Mouse (Mus musculus): ENCODE data around the gene Bub3. TPM values are rescaled to one million over a fixed set of nuclear protein-coding genes. Genes with fewer than 3 reads are reported as not detected.

The Bub3 gene
- polyA plus RNA-seq, 1 experiment from 2014 or later = 149 TPM

DNA sequence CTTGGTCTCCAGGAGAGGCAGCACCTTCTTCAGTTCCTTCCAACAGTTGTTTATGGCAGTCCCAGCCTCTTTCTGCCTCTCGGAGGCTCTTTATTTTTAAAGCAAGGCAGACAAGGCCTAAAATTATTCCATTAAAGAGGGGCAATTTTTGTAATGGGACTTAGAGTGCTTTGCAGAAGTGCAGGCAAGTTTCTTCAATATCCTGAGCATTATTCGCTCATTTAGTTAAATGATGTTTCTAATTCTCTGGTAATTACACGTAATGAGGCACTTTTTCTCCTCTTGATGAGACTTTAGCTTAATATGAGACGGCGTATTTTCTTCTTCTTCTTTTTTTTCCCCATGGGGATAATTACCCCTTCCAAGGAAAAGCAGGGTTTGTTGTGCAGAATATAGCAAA, 25.5 kb downstream of the Bub3 start:
- H3K4me3 ChIP-seq (ENCODE audit: low read length) = no peak overlapping the region
- H3K27me3 ChIP-seq (replicated peaks; ENCODE audit: control insufficient read depth, insufficient read depth, low read length) = no peaks in the 10 kb centered on the region
- no peaks in the 10 kb centered on the region for H3K36me3 ChIP-seq (ENCODE audit: control insufficient read depth, insufficient read depth, low read length)
- no peaks in the 10 kb centered on the region for H3K9me3 ChIP-seq (ENCODE audit: control insufficient read depth, low read length)
- 75% methylated on average over 5 of the region's 5 CpGs for WGBS
- no peak overlapping the region for H3K27ac ChIP-seq (ENCODE audit: low read depth, low read length)
- ATAC-seq = no peak
- no peak overlapping the region for H3K4me2 ChIP-seq (ENCODE audit: low read length)
- H3K9ac ChIP-seq (ENCODE audit: low read depth, low read length) = no peak overlapping the region
- H3K4me1 ChIP-seq (ENCODE audit: control insufficient read depth, insufficient read depth, low read depth, low read length) = no peaks in the 10 kb centered on the region

DNA sequence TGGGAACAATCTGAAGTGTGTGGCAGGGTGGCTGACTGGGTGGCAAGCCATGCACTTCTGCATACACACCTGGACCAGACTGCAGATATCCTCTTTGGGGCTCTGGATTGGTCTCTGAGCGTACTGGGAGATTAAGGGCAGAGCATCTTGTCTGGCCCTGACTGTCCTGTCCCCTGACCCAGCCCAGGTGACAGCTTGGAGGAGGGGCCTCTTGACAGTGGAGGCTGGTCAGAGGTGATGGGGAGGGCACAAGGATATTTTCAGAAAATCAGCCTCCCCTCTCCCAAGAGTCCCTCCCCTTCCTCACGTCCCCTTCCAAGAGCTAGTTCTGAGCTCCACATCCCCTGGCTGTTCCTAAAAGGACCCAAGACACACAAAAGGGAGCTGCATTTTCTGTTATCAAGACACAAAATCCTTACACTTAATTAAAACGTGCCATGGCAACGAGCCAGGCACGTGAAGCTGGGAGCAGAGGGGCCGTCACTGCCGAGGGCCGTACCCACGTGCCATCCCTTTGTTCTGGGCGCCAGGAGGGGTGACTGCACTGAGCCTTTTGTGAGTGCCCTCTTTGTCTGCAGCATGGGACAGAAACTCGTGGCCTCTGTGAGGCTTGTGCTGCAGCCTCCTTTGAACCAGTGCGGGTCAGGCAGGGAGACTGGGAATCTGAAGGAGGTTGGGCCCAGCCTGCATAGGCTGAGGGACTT, 37.9 kb downstream of the Bub3 start:
- H3K9ac ChIP-seq (ENCODE audit: low read depth, low read length) = peak overlapping the region; percentile 29
- peak; percentile 64; the same call in 1 of the 2 replicates for ATAC-seq
- no peak overlapping the region for H3K4me3 ChIP-seq (ENCODE audit: low read length)
- peak overlapping the region; percentile 27 for H3K4me2 ChIP-seq (ENCODE audit: low read length)
- H3K4me1 ChIP-seq (ENCODE audit: control insufficient read depth, insufficient read depth, low read depth, low read length) = peaks cover 9% of the 10 kb centered on the region
- no peaks in the 10 kb centered on the region for H3K36me3 ChIP-seq (ENCODE audit: control insufficient read depth, insufficient read depth, low read length)
- no peak overlapping the region for H3K27ac ChIP-seq (ENCODE audit: low read depth, low read length)
- no peaks in the 10 kb centered on the region for H3K9me3 ChIP-seq (ENCODE audit: control insufficient read depth, low read length)
- WGBS = 8% methylated on average over 12 of the region's 12 CpGs
- H3K27me3 ChIP-seq (replicated peaks; ENCODE audit: control insufficient read depth, insufficient read depth, low read length) = peaks cover 2% of the 10 kb centered on the region; the same call in 1 of the 2 replicates

DNA sequence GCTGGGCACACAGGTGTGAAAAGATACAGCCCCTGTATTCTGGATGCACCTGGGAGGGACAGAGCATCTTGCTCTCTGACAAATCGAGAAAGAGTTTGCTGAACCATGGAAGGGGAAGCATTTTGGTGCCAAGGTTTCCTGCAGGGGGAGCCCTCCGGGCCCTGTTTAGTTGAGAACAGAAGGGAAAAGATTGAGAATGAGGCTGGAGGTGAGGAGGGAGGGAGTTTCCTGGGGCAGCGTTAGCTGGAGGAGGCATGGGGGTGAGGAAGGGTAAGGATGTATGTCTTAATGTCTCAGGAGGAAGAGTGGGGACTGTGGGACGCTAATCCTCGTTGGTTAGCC, 38.4 kb downstream of the Bub3 start:
- peaks cover 2% of the 10 kb centered on the region; the same call in 1 of the 2 replicates for H3K27me3 ChIP-seq (replicated peaks; ENCODE audit: control insufficient read depth, insufficient read depth, low read length)
- no peaks in the 10 kb centered on the region for H3K36me3 ChIP-seq (ENCODE audit: control insufficient read depth, insufficient read depth, low read length)
- H3K4me1 ChIP-seq (ENCODE audit: control insufficient read depth, insufficient read depth, low read depth, low read length) = peaks cover 9% of the 10 kb centered on the region
- 3% methylated on average over 5 of the region's 5 CpGs for WGBS
- peak overlapping the region; percentile 29 for H3K9ac ChIP-seq (ENCODE audit: low read depth, low read length)
- no peak overlapping the region for H3K4me3 ChIP-seq (ENCODE audit: low read length)
- no peak overlapping the region for H3K27ac ChIP-seq (ENCODE audit: low read depth, low read length)
- no peak for ATAC-seq
- no peaks in the 10 kb centered on the region for H3K9me3 ChIP-seq (ENCODE audit: control insufficient read depth, low read length)
- peak overlapping the region; percentile 27 for H3K4me2 ChIP-seq (ENCODE audit: low read length)

DNA sequence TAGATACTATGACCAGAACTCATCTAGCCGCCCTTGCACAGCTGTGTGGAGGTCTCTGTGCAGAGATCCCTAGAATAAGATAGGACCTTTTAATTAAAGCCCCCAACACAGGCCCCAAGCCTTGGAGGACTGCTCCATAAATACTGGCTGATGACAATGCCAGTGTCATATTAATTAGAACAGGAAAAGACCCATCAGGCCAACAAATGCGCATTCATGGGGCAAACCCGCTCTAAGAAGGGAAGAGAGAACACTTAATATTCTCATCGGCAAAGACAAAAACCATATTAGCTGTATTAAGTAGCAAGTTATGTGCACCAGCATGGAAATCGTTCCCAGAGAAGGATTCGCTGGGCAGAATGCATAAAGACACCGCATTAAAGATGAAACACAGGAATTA, 42.1 kb downstream of the Bub3 start:
- no peak overlapping the region for H3K4me3 ChIP-seq (ENCODE audit: low read length)
- no peak overlapping the region for H3K9ac ChIP-seq (ENCODE audit: low read depth, low read length)
- peaks cover 9% of the 10 kb centered on the region for H3K4me1 ChIP-seq (ENCODE audit: control insufficient read depth, insufficient read depth, low read depth, low read length)
- no peak overlapping the region for H3K4me2 ChIP-seq (ENCODE audit: low read length)
- no peak overlapping the region for H3K27ac ChIP-seq (ENCODE audit: low read depth, low read length)
- 70% methylated on average over 7 of the region's 7 CpGs for WGBS
- peaks cover 2% of the 10 kb centered on the region; the same call in 1 of the 2 replicates for H3K27me3 ChIP-seq (replicated peaks; ENCODE audit: control insufficient read depth, insufficient read depth, low read length)
- no peaks in the 10 kb centered on the region for H3K36me3 ChIP-seq (ENCODE audit: control insufficient read depth, insufficient read depth, low read length)
- ATAC-seq = no peak
- H3K9me3 ChIP-seq (ENCODE audit: control insufficient read depth, low read length) = no peaks in the 10 kb centered on the region

DNA sequence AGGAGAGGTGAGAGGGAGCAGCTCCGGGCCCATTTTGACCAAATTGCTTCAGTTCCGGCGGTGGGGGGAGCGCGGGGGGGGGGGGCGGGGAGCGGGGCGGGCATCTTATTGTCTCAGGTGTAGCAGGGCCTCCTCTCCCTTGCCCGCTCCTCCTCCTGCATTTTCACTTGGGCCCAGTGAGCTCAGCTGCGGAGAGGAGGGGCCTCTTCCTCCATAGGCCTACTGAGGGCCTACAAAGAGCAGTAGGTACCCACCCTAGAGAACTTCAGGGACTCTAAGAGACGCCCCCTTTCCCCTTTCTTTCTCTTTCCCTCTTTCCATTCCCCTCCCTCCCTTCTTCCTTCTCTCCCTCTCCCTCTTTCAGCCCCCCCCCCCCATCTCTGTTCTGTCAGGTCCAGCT, 43.2 kb downstream of the Bub3 start:
- peaks cover 4% of the 10 kb centered on the region for H3K4me1 ChIP-seq (ENCODE audit: control insufficient read depth, insufficient read depth, low read depth, low read length)
- 1% methylated on average over 7 of the region's 11 CpGs for WGBS
- no peaks in the 10 kb centered on the region; the same call in 1 of the 2 replicates for H3K27me3 ChIP-seq (replicated peaks; ENCODE audit: control insufficient read depth, insufficient read depth, low read length)
- no peak overlapping the region for H3K4me3 ChIP-seq (ENCODE audit: low read length)
- no peak overlapping the region for H3K4me2 ChIP-seq (ENCODE audit: low read length)
- no peak for ATAC-seq
- H3K27ac ChIP-seq (ENCODE audit: low read depth, low read length) = no peak overlapping the region
- no peaks in the 10 kb centered on the region for H3K9me3 ChIP-seq (ENCODE audit: control insufficient read depth, low read length)
- no peaks in the 10 kb centered on the region for H3K36me3 ChIP-seq (ENCODE audit: control insufficient read depth, insufficient read depth, low read length)
- no peak overlapping the region for H3K9ac ChIP-seq (ENCODE audit: low read depth, low read length)

DNA sequence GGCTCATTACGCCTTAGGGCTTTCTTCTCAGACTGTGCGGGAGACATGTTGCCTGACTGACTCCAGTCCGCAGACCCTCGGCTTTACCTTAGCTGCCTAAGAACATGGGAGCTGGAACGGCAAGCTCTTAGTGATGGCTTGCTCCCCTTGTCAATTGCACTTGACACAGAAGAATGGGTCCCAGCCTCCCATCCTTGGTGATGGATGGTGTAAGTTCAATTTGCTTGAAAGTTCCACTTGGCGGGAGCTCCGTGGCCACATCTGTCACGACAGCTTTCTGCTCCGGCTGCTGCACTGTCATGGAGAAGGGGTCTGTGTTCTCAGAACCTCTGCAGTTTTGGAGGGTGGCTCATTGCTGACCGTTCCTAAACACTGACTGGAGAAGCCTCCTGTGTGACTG, 44.9 kb downstream of the Bub3 start:
- Histone ChIP-seq H3K4me1 (ENCODE audit: control insufficient read depth, insufficient read depth, low read depth, low read length) (no peaks in the 10 kb centered on the region), H3K27me3 (replicated peaks; ENCODE audit: control insufficient read depth, insufficient read depth, low read length) (no peaks in the 10 kb centered on the region; the same call in 1 of the 2 replicates), H3K4me2 (ENCODE audit: low read length) (no peak overlapping the region), H3K36me3 (ENCODE audit: control insufficient read depth, insufficient read depth, low read length) (no peaks in the 10 kb centered on the region), H3K9me3 (ENCODE audit: control insufficient read depth, low read length) (no peaks in the 10 kb centered on the region), H3K27ac (ENCODE audit: low read depth, low read length) (no peak overlapping the region), H3K4me3 (ENCODE audit: low read length) (no peak overlapping the region), H3K9ac (ENCODE audit: low read depth, low read length) (no peak overlapping the region)
- no peak for ATAC-seq
- WGBS = 78% methylated on average over 10 of the region's 10 CpGs

DNA sequence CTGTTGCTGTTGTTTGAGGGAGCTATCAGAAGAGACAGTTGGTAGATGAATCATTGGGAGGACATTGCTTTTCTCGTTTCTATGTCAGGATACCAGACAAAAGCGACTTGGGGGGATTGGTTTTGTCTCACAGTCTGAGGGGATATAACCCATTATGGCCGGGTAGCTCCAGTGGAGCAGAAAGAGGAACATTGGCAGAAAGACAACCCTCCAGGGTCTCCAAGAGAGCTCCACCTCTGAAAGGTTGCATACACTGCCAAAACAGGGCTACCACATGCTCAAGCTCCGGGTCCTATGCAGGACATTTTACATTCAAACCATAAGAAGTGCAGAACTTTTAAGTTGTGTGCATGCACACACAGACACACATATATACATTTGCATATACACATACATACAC, 45.5 kb downstream of the Bub3 start:
- Histone ChIP-seq H3K9ac (ENCODE audit: low read depth, low read length) (no peak overlapping the region), H3K4me3 (ENCODE audit: low read length) (no peak overlapping the region), H3K27me3 (replicated peaks; ENCODE audit: control insufficient read depth, insufficient read depth, low read length) (no peaks in the 10 kb centered on the region; the same call in 1 of the 2 replicates), H3K4me2 (ENCODE audit: low read length) (no peak overlapping the region), H3K36me3 (ENCODE audit: control insufficient read depth, insufficient read depth, low read length) (no peaks in the 10 kb centered on the region), H3K4me1 (ENCODE audit: control insufficient read depth, insufficient read depth, low read depth, low read length) (no peaks in the 10 kb centered on the region), H3K9me3 (ENCODE audit: control insufficient read depth, low read length) (no peaks in the 10 kb centered on the region), H3K27ac (ENCODE audit: low read depth, low read length) (no peak overlapping the region)
- no peak for ATAC-seq
- 54% methylated on average over 4 of the region's 4 CpGs for WGBS

DNA sequence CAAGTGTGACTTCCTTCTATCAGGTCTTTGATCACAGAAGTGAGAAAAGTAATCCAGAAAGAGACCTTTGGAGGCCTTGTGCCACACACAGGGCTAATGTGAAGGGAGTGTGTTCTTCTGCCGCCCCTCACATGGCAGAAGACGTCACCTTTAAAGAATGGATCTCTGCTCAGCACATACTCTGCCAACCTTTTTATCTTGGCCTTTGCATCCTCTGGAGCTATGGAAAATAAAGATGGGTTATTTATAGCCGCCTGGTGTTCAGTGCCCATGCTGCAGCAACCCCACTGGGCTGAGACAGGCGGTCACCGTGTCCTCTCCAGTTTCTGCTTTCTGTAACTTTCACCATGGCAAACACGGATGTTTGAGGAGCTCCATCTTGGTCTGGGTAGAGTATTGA, 48.0 kb downstream of the Bub3 start:
- no peak overlapping the region for H3K27ac ChIP-seq (ENCODE audit: low read depth, low read length)
- no peak overlapping the region for H3K4me3 ChIP-seq (ENCODE audit: low read length)
- H3K4me2 ChIP-seq (ENCODE audit: low read length) = no peak overlapping the region
- 94% methylated on average over 6 of the region's 6 CpGs for WGBS
- no peaks in the 10 kb centered on the region for H3K9me3 ChIP-seq (ENCODE audit: control insufficient read depth, low read length)
- H3K27me3 ChIP-seq (replicated peaks; ENCODE audit: control insufficient read depth, insufficient read depth, low read length) = no peaks in the 10 kb centered on the region; the same call in 1 of the 2 replicates
- no peaks in the 10 kb centered on the region for H3K36me3 ChIP-seq (ENCODE audit: control insufficient read depth, insufficient read depth, low read length)
- no peak overlapping the region for H3K9ac ChIP-seq (ENCODE audit: low read depth, low read length)
- no peaks in the 10 kb centered on the region for H3K4me1 ChIP-seq (ENCODE audit: control insufficient read depth, insufficient read depth, low read depth, low read length)
- ATAC-seq = no peak

DNA sequence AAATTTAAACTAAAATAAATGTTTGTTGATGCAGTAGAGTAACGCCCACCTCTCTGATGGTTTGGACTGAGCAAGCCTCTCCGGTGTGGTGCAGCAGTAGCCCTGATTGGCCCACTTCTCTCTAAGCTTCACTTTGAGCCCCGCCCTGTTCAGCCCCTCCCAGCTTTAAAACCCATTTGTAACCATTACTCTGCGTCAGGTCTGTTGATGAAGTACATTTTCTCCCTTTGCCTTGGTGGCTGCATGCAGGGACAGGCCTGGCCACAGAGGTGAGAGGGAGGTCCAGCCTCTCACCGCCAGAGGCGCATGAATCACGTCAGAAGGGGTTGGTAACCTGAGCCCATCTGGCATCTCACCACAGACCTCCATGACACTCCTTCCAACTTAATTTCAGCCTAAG, 49.7 kb downstream of the Bub3 start:
- H3K9me3 ChIP-seq (ENCODE audit: control insufficient read depth, low read length) = no peaks in the 10 kb centered on the region
- 32% methylated on average over 7 of the region's 7 CpGs for WGBS
- H3K36me3 ChIP-seq (ENCODE audit: control insufficient read depth, insufficient read depth, low read length) = no peaks in the 10 kb centered on the region
- no peak overlapping the region for H3K4me2 ChIP-seq (ENCODE audit: low read length)
- no peak overlapping the region for H3K27ac ChIP-seq (ENCODE audit: low read depth, low read length)
- no peaks in the 10 kb centered on the region; the same call in 1 of the 2 replicates for H3K27me3 ChIP-seq (replicated peaks; ENCODE audit: control insufficient read depth, insufficient read depth, low read length)
- H3K4me1 ChIP-seq (ENCODE audit: control insufficient read depth, insufficient read depth, low read depth, low read length) = no peaks in the 10 kb centered on the region
- no peak overlapping the region for H3K4me3 ChIP-seq (ENCODE audit: low read length)
- ATAC-seq = no peak; the same call in 1 of the 2 replicates
- no peak overlapping the region for H3K9ac ChIP-seq (ENCODE audit: low read depth, low read length)

All from hindbrain, embryonic 16.5 days (tissue).